Mouse (Mus musculus) kidney, embryonic 16.5 days (tissue): Measurements from ENCODE around the gene Prune1. TPM values are rescaled to one million over a fixed set of nuclear protein-coding genes. Genes with fewer than 3 reads are reported as not detected.

Source experiments
- ATAC-seq: fragments of 200-750 bp; cut with Nextera tagmentation; 2 replicates; pipeline ENCODE4 v1.8.0; 2017; ENCODE audit warnings: moderate TSS enrichment; ENCODE audit not compliant: low FRiP score, low TSS enrichment
- H3K27ac ChIP-seq: fragments of 300-500 bp; sonication (generic); 2 replicates; pipeline ENCODE4 v1.5.1; 2014; ENCODE audit warnings: low read length
- H3K27me3 ChIP-seq: fragments of 300-500 bp; sonication (generic); 2 replicates; pipeline ENCODE4 v1.6.1; 2014; ENCODE audit warnings: low read length, control low read depth, mixed read lengths; ENCODE audit not compliant: insufficient read depth
- H3K36me3 ChIP-seq: fragments of 300-500 bp; sonication (generic); 2 replicates; pipeline ENCODE4 v1.6.1; 2014; ENCODE audit warnings: low read length, control low read depth, mixed read lengths; ENCODE audit not compliant: insufficient read depth
- H3K4me1 ChIP-seq: fragments of 300-500 bp; sonication (generic); 2 replicates; pipeline ENCODE4 v1.6.1; 2014; ENCODE audit warnings: low read length, control low read depth, mixed read lengths; ENCODE audit not compliant: insufficient read depth
- H3K4me2 ChIP-seq: fragments of 300-500 bp; sonication (generic); replicated peaks from 2 replicates; pipeline ENCODE4 v1.6.1; 2014; ENCODE audit warnings: low read depth, low read length
- H3K4me3 ChIP-seq: fragments of 300-500 bp; sonication (generic); 2 replicates; pipeline ENCODE4 v1.5.1; 2014; ENCODE audit warnings: mild to moderate bottlenecking, low read length
- H3K9ac ChIP-seq: fragments of 300-500 bp; sonication (generic); replicated peaks from 2 replicates; pipeline ENCODE4 v1.6.1; 2014; ENCODE audit warnings: low read length
- H3K9me3 ChIP-seq: fragments of 300-500 bp; sonication (generic); 2 replicates; pipeline ENCODE4 v1.6.1; 2016; ENCODE audit warnings: low read length, control low read depth
- WGBS: fragments of 180-500 bp; shearing (Covaris S2); extraction: QIAGEN DNeasy Blood & Tissue Kit; methylation state at CpG from one replicate; pipeline ENCODE4 v1.1.7; 2014; 5-methylcytosine and 5-hydroxymethylcytosine counted together
- polyA plus RNA-seq: library from polyadenylated mRNA; unstranded; fragments of >200 nt; fragmentation: Nextera tagmentation; extraction: Ambion mirVana; gene quantifications from 2 replicates; pipeline ENCODE4 v1.2.1, GENCODE M21; 2015

The Prune1 gene
- polyA plus RNA-seq, 1 experiment from 2014 or later = 25.8 TPM

- peak overlapping the region; percentile 67 for H3K4me3 ChIP-seq
- no peaks in the 10 kb centered on the region for H3K27me3 ChIP-seq
- H3K9me3 ChIP-seq = no peaks in the 10 kb centered on the region
- H3K36me3 ChIP-seq = peaks cover 11% of the 10 kb centered on the region
- H3K4me1 ChIP-seq = peaks cover 35% of the 10 kb centered on the region
- WGBS = 11% methylated on average over 1 of the region's 1 CpGs
- peak overlapping the region; percentile 80 for H3K4me2 ChIP-seq
- H3K9ac ChIP-seq = peak overlapping the region; percentile 87
- no peak for ATAC-seq
- H3K27ac ChIP-seq = peak overlapping the region; percentile 99; the same call in 1 of the 2 replicates
Observed at GRCm38 (mm10) chr3:95284062-95284461, 2.2 kb upstream of the Prune1 start.

- Histone ChIP-seq H3K36me3 (peaks cover 8% of the 10 kb centered on the region), H3K4me3 (peak overlapping the region; percentile 67), H3K4me2 (peak overlapping the region; percentile 80), H3K9me3 (no peaks in the 10 kb centered on the region), H3K4me1 (peaks cover 35% of the 10 kb centered on the region), H3K9ac (peak overlapping the region; percentile 87), H3K27ac (peak overlapping the region; percentile 99), H3K27me3 (no peaks in the 10 kb centered on the region)
- ATAC-seq = no peak
- 2% methylated on average over 7 of the region's 7 CpGs for WGBS
Observed at GRCm38 (mm10) chr3:95283589-95283941, 1.7 kb upstream of the Prune1 start.

GRCm38 (mm10) chr3:95282865-95283588, 1.2 kb upstream of the Prune1 start:
- Histone ChIP-seq H3K27me3 (no peaks in the 10 kb centered on the region), H3K4me3 (peak overlapping the region; percentile 67), H3K27ac (peak overlapping the region; percentile 99), H3K9me3 (no peaks in the 10 kb centered on the region), H3K9ac (peak overlapping the region; percentile 87), H3K36me3 (peaks cover 3% of the 10 kb centered on the region), H3K4me1 (peaks cover 35% of the 10 kb centered on the region), H3K4me2 (peak overlapping the region; percentile 80)
- ATAC-seq = peak; percentile 70
- WGBS = under 1% methylated on average over 48 of the region's 51 CpGs

GRCm38 (mm10) chr3:95282381-95282864, 547 bp upstream of the Prune1 start:
- Histone ChIP-seq H3K9me3 (no peaks in the 10 kb centered on the region), H3K27me3 (no peaks in the 10 kb centered on the region), H3K9ac (peak overlapping the region; percentile 87), H3K4me2 (peak overlapping the region; percentile 80), H3K36me3 (no peaks in the 10 kb centered on the region), H3K4me3 (peak overlapping the region; percentile 67), H3K4me1 (peaks cover 36% of the 10 kb centered on the region), H3K27ac (peak overlapping the region; percentile 99)
- ATAC-seq = no peak
- under 1% methylated on average over 11 of the region's 11 CpGs for WGBS

- no peak for ATAC-seq
- H3K9me3 ChIP-seq = no peaks in the 10 kb centered on the region
- H3K9ac ChIP-seq = peak overlapping the region; percentile 86
- WGBS = 14% methylated on average over 8 of the region's 8 CpGs
- no peaks in the 10 kb centered on the region for H3K36me3 ChIP-seq
- peak overlapping the region; percentile 73 for H3K4me3 ChIP-seq
- peak overlapping the region; percentile 80 for H3K4me2 ChIP-seq
- peak overlapping the region; percentile 92 for H3K27ac ChIP-seq
- H3K4me1 ChIP-seq = peaks cover 36% of the 10 kb centered on the region
- H3K27me3 ChIP-seq = no peaks in the 10 kb centered on the region
Observed at GRCm38 (mm10) chr3:95280747-95281146, 1.1 kb downstream of the Prune1 start.

GRCm38 (mm10) chr3:95277149-95277551, 4.7 kb downstream of the Prune1 start:
- Histone ChIP-seq H3K9ac (no peak overlapping the region), H3K4me2 (no peak overlapping the region), H3K4me3 (no peak overlapping the region), H3K27me3 (no peaks in the 10 kb centered on the region), H3K9me3 (no peaks in the 10 kb centered on the region), H3K27ac (peak overlapping the region; percentile 23; the same call in 1 of the 2 replicates), H3K36me3 (no peaks in the 10 kb centered on the region), H3K4me1 (peaks cover 15% of the 10 kb centered on the region)
- WGBS = 71% methylated on average over 1 of the region's 1 CpGs
- ATAC-seq = no peak

GRCm38 (mm10) chr3:95276428-95276934, 5.4 kb downstream of the Prune1 start:
- WGBS = 52% methylated on average over 5 of the region's 5 CpGs

GRCm38 (mm10) chr3:95275161-95275560, 6.7 kb downstream of the Prune1 start:
- H3K4me2 ChIP-seq = no peak overlapping the region
- H3K4me1 ChIP-seq = peaks cover 10% of the 10 kb centered on the region
- no peak for ATAC-seq
- no peak overlapping the region for H3K4me3 ChIP-seq
- no peak overlapping the region for H3K9ac ChIP-seq
- H3K27me3 ChIP-seq = no peaks in the 10 kb centered on the region
- no peaks in the 10 kb centered on the region for H3K9me3 ChIP-seq
- no peaks in the 10 kb centered on the region for H3K36me3 ChIP-seq
- 54% methylated on average over 6 of the region's 6 CpGs for WGBS
- H3K27ac ChIP-seq = no peak overlapping the region

More at GRCm38 (mm10) chr3:95276428-95276934, 5.4 kb downstream of the Prune1 start:
- no peaks in the 10 kb centered on the region for H3K36me3 ChIP-seq
- no peaks in the 10 kb centered on the region for H3K9me3 ChIP-seq
- no peaks in the 10 kb centered on the region for H3K27me3 ChIP-seq
- H3K4me3 ChIP-seq = no peak overlapping the region
- ATAC-seq = no peak
- H3K9ac ChIP-seq = no peak overlapping the region
- no peak overlapping the region for H3K4me2 ChIP-seq
- H3K4me1 ChIP-seq = peaks cover 15% of the 10 kb centered on the region
- H3K27ac ChIP-seq = no peak overlapping the region

GRCm38 (mm10) chr3:95274453-95274852, 7.4 kb downstream of the Prune1 start:
- ATAC-seq = no peak
- H3K27ac ChIP-seq = no peak overlapping the region
- H3K4me2 ChIP-seq = no peak overlapping the region
- no peaks in the 10 kb centered on the region for H3K36me3 ChIP-seq
- H3K9ac ChIP-seq = no peak overlapping the region
- WGBS = 99% methylated on average over 4 of the region's 4 CpGs
- H3K27me3 ChIP-seq = no peaks in the 10 kb centered on the region
- no peaks in the 10 kb centered on the region for H3K9me3 ChIP-seq
- no peak overlapping the region for H3K4me3 ChIP-seq
- peaks cover 14% of the 10 kb centered on the region for H3K4me1 ChIP-seq

- H3K4me2 ChIP-seq = no peak overlapping the region
- 94% methylated on average over 5 of the region's 5 CpGs for WGBS
- H3K27ac ChIP-seq = no peak overlapping the region
- ATAC-seq = no peak
- H3K27me3 ChIP-seq = no peaks in the 10 kb centered on the region
- no peaks in the 10 kb centered on the region for H3K36me3 ChIP-seq
- no peak overlapping the region for H3K4me3 ChIP-seq
- H3K9me3 ChIP-seq = no peaks in the 10 kb centered on the region
- peaks cover 14% of the 10 kb centered on the region for H3K4me1 ChIP-seq
- H3K9ac ChIP-seq = no peak overlapping the region
Observed at GRCm38 (mm10) chr3:95273471-95273870, 8.4 kb downstream of the Prune1 start.
